Mouse (Mus musculus) kidney, postnatal 0 days (tissue): ENCODE measurements at regions not wholly inside any gene's neighbourhood (a gene's known extent, or its start where the extent isn't known, plus 50 kb on each side); places are given as distances from the start of the nearest gene placed in this dataset.

ENCODE experiments used
- ATAC-seq: fragments of 200-750 bp; cut with Nextera tagmentation; replicated peaks from 2 replicates; pipeline ENCODE4 v1.8.0; 2017; ENCODE audit warnings: low read depth, moderate number of reproducible peaks, moderate TSS enrichment, moderate library complexity; ENCODE audit not compliant: low FRiP score
- DNase-seq: peaks from one replicate; pipeline ENCODE4 v3.0.0-alpha.2; 2016; ENCODE audit warnings: low spot score
- H3K27ac ChIP-seq: fragments of 300-500 bp; sonication (generic); 2 replicates; pipeline ENCODE4 v1.5.1; 2014; ENCODE audit warnings: mild to moderate bottlenecking
- H3K27me3 ChIP-seq: fragments of 300-500 bp; sonication (generic); 2 replicates; pipeline ENCODE4 v1.6.1; 2014; ENCODE audit warnings: low read length, mixed read lengths; ENCODE audit not compliant: insufficient read depth
- H3K36me3 ChIP-seq: fragments of 300-500 bp; sonication (generic); 2 replicates; pipeline ENCODE4 v1.6.1; 2014; ENCODE audit warnings: low read length, mixed read lengths; ENCODE audit not compliant: insufficient read depth
- H3K4me1 ChIP-seq: fragments of 300-500 bp; sonication (generic); replicated peaks from 2 replicates; pipeline ENCODE4 v1.6.1; 2014; ENCODE audit warnings: antibody characterized with exemption, low read length, mixed read lengths; ENCODE audit not compliant: insufficient read depth
- H3K4me2 ChIP-seq: fragments of 300-500 bp; sonication (generic); 2 replicates; pipeline ENCODE4 v1.6.1; 2014; ENCODE audit warnings: mild to moderate bottlenecking, low read length, moderate library complexity, mixed read lengths
- H3K4me3 ChIP-seq: fragments of 300-500 bp; sonication (generic); replicated peaks from 2 replicates; pipeline ENCODE4 v1.5.1; 2014; ENCODE audit warnings: low read depth, low read length
- H3K9ac ChIP-seq: fragments of 300-500 bp; sonication (generic); 2 replicates; pipeline ENCODE4 v1.6.1; 2014; ENCODE audit warnings: low read depth, low read length
- H3K9me3 ChIP-seq: fragments of 300-500 bp; sonication (generic); replicated peaks from 2 replicates; pipeline ENCODE4 v1.6.1; 2016; ENCODE audit warnings: low read length, inconsistent platforms, mixed read lengths
- CTCF ChIP-seq: IDR thresholded peaks from 2 replicates; pipeline ENCODE4 v1.5.1; 2016; ENCODE audit warnings: antibody characterized with exemption, low read depth, mild to moderate bottlenecking, moderate library complexity
- WGBS: fragments of 180-500 bp; shearing (Covaris S2); extraction: QIAGEN DNeasy Blood & Tissue Kit; methylation state at CpG from one replicate; pipeline ENCODE4 v1.1.7; 2014; 5-methylcytosine and 5-hydroxymethylcytosine counted together

DNA sequence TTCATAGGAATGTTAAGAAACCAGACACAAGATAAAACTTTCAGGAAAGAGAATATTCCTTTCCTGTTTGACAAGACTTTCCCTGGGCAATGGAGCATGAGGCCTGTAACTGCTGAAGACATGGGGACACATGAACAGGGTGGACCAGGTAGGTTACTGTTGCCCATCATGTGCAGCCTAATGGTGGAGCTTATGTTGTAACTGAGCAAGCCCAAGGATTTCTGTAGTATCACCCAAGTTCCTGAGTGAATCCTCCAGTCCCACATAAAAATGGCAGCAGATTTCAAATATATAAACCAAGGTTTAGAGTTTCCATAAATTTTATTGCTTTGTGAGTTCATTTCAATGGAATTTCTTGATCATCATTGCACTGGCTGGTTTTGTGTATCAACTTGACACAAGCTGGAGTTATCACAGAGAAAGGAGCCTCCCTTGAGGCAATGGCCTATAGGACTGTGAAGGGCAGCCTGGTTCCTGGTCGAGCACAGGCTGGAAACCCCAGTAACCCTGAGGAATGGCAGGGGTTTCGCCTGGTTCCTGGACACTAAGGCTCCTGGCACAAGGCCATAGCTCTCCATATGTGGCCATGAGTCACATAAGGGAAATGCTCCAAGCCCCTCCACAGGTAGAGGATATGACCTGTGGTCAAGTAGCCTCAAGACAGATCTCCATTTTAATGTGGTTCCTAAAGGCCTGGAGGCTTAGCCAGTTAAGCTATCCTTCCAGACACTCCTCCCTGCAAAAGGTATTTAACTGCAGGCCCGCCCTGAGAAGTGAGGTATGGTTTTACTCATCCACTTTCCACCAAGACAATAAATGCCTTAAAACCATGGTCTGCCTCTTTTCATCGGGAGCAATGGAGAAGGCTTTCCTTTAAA, 92.9 kb upstream of the Pfn2 start:
- WGBS, result 84% methylated on average over 4 of the region's 4 CpGs
- TF ChIP-seq CTCF, result no peak
- H3K9ac ChIP-seq, result no peak overlapping the region

GRCm38 (mm10) chr3:57944698-57945097, 96.8 kb upstream of the Pfn2 start:
- H3K4me3 ChIP-seq, result no peak overlapping the region
- H3K9me3 ChIP-seq, result no peaks in the 10 kb centered on the region
- TF ChIP-seq CTCF, result no peak
- no peaks in the 10 kb centered on the region for H3K4me1 ChIP-seq
- H3K4me2 ChIP-seq, result no peak overlapping the region
- ATAC-seq (no peak), DNase-seq (no peak)
- H3K36me3 ChIP-seq, result no peaks in the 10 kb centered on the region
- 82% methylated on average over 2 of the region's 2 CpGs for WGBS
- no peak overlapping the region for H3K9ac ChIP-seq
- no peak overlapping the region for H3K27ac ChIP-seq
- no peaks in the 10 kb centered on the region for H3K27me3 ChIP-seq

More for the DNA sequence above, 92.9 kb upstream of the Pfn2 start:
- DNase-seq (no peak), ATAC-seq (no peak)
- Histone ChIP-seq H3K27ac (no peak overlapping the region), H3K36me3 (no peaks in the 10 kb centered on the region), H3K9me3 (no peaks in the 10 kb centered on the region), H3K27me3 (no peaks in the 10 kb centered on the region), H3K4me2 (no peak overlapping the region), H3K4me1 (no peaks in the 10 kb centered on the region), H3K4me3 (no peak overlapping the region)

DNA sequence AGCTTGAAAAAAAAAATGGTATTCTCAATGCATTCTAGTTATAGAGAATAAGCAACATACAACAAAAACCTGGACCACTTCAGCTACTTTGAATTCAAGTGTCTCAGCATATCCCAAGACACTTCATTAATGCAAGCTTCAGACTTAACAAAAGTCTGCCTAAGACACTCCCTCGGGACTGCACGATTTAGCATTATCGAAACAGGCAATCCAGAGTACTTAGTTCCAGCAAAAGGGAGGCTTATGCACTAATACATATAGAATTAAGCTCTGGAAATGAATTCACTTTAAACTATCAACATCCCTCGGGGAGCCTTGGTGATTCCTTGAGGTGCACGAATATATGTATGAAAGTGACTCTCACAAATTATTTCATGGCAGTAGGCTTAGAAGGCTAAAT, 97.9 kb upstream of the Pfn2 start:
- Histone ChIP-seq H3K9me3 (no peaks in the 10 kb centered on the region), H3K27ac (no peak overlapping the region), H3K36me3 (no peaks in the 10 kb centered on the region), H3K27me3 (no peaks in the 10 kb centered on the region), H3K9ac (no peak overlapping the region), H3K4me1 (no peaks in the 10 kb centered on the region), H3K4me2 (no peak overlapping the region), H3K4me3 (no peak overlapping the region)
- no peak for ATAC-seq
- no peak for TF ChIP-seq CTCF
- 85% methylated on average over 5 of the region's 5 CpGs for WGBS
- DNase-seq, result no peak

- no peak overlapping the region for H3K27ac ChIP-seq
- TF ChIP-seq CTCF, result no peak
- DNase-seq, result no peak
- WGBS, result 94% methylated on average over 2 of the region's 2 CpGs
- no peak for ATAC-seq
- no peaks in the 10 kb centered on the region for H3K36me3 ChIP-seq
- no peaks in the 10 kb centered on the region for H3K27me3 ChIP-seq
- H3K9ac ChIP-seq, result no peak overlapping the region
- no peak overlapping the region for H3K4me2 ChIP-seq
- H3K4me1 ChIP-seq, result no peaks in the 10 kb centered on the region
- H3K9me3 ChIP-seq, result no peaks in the 10 kb centered on the region
- H3K4me3 ChIP-seq, result no peak overlapping the region
Observed at GRCm38 (mm10) chr3:57947331-57947730, 99.5 kb upstream of the Pfn2 start.

- no peak overlapping the region for H3K4me3 ChIP-seq
- no peak overlapping the region for H3K4me2 ChIP-seq
- H3K27ac ChIP-seq, result no peak overlapping the region
- TF ChIP-seq CTCF, result no peak
- no peak for ATAC-seq
- no peaks in the 10 kb centered on the region for H3K27me3 ChIP-seq
- WGBS, result 64% methylated on average over 1 of the region's 1 CpGs
- H3K9ac ChIP-seq, result no peak overlapping the region
- no peaks in the 10 kb centered on the region for H3K9me3 ChIP-seq
- no peaks in the 10 kb centered on the region for H3K36me3 ChIP-seq
- no peak for DNase-seq
- no peaks in the 10 kb centered on the region for H3K4me1 ChIP-seq
Observed at GRCm38 (mm10) chr3:57948720-57949119, 100.8 kb upstream of the Pfn2 start.

DNA sequence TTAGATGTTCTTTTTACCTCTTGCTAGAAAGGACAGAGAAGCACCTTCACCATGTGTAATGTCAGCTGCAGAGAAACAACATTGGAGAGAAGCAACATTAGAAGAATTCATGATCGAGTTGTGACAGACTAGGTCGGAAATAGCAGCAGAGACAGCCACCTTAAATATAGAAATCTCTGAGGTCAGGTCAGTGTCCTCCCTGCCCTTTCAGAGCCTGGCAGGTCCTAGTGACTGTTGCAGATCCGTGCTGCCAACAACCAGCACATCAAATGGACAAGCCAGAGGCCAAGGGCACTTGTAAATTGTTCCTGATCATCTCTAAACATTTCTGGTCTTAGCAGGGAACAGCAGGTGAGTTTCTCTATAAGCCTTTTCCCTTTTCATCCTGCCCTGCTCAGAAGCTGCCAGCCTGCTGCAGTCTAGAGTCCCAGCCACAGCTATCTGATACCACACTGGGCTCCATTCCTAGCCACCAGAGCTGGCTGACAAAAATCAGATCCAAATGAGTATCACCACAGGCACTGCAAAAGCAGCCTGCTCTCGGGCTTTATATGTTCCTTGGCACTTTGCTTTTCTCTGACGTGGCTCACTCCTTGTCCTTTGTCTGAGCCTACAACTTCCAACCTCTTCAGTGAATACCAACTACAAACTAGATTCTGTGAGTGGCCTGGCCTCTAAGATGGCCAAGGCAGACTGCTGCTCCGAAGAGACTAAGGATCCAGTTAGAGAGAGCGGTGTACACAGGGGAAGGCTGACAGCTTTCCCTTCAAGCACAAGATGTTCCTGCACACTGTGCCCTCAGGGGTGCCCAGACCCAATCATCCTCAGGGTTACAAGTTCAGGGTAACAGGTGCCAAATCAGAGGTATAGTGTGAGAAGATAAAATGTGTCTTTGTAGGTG, 102.8 kb upstream of the Pfn2 start:
- Histone ChIP-seq H3K27me3 (no peaks in the 10 kb centered on the region), H3K9me3 (no peaks in the 10 kb centered on the region), H3K27ac (no peak overlapping the region), H3K4me2 (no peak overlapping the region), H3K4me1 (no peaks in the 10 kb centered on the region), H3K4me3 (no peak overlapping the region), H3K9ac (no peak overlapping the region), H3K36me3 (no peaks in the 10 kb centered on the region)
- DNase-seq, result no peak
- ATAC-seq, result no peak
- TF ChIP-seq CTCF, result no peak
- 67% methylated on average over 7 of the region's 7 CpGs for WGBS
